Mouse (Mus musculus) neural tube, embryonic 11.5 days (tissue): ENCODE measurements around the gene Ahr. TPM values are rescaled to one million over a fixed set of nuclear protein-coding genes. Genes with fewer than 3 reads are reported as not detected.

Source experiments
- ATAC-seq: fragments of 200-750 bp; cut with Nextera tagmentation; 2 replicates; pipeline ENCODE4 v1.8.0; 2017; ENCODE audit warnings: moderate number of reproducible peaks, mild to moderate bottlenecking, moderate TSS enrichment, moderate library complexity; ENCODE audit not compliant: insufficient read depth, low FRiP score, low TSS enrichment
- DNase-seq: peaks from one replicate; pipeline ENCODE4 v3.0.0-alpha.2; 2015; ENCODE audit warnings: low spot score
- H3K27ac ChIP-seq: fragments of 300-500 bp; sonication (generic); 2 replicates; pipeline ENCODE4 v1.5.1; 2014; ENCODE audit warnings: low read depth, mild to moderate bottlenecking, low read length
- H3K27me3 ChIP-seq: fragments of 300-500 bp; sonication (generic); 2 replicates; pipeline ENCODE4 v1.6.1; 2014; ENCODE audit warnings: mild to moderate bottlenecking, low read length, mixed read lengths; ENCODE audit not compliant: control insufficient read depth, insufficient read depth
- H3K36me3 ChIP-seq: fragments of 300-500 bp; sonication (generic); 2 replicates; pipeline ENCODE4 v1.6.1; 2014; ENCODE audit warnings: mild to moderate bottlenecking, low read length, moderate library complexity, mixed read lengths; ENCODE audit not compliant: control insufficient read depth, insufficient read depth
- H3K4me1 ChIP-seq: fragments of 300-500 bp; sonication (generic); 2 replicates; pipeline ENCODE4 v1.6.1; 2014; ENCODE audit warnings: low read length, mixed read lengths; ENCODE audit not compliant: control insufficient read depth, insufficient read depth
- H3K4me2 ChIP-seq: fragments of 300-500 bp; sonication (generic); 2 replicates; pipeline ENCODE4 v1.6.1; 2014; ENCODE audit warnings: low read depth, mild to moderate bottlenecking, moderate library complexity
- H3K4me3 ChIP-seq: fragments of 300-500 bp; sonication (generic); 2 replicates; pipeline ENCODE4 v1.5.1; 2014; ENCODE audit warnings: low read depth, low read length
- H3K9ac ChIP-seq: fragments of 300-500 bp; sonication (generic); 2 replicates; pipeline ENCODE4 v1.6.1; 2014; ENCODE audit warnings: mild to moderate bottlenecking, low read length
- H3K9me3 ChIP-seq: fragments of 300-500 bp; sonication (generic); 2 replicates; pipeline ENCODE4 v1.6.1; 2016; ENCODE audit warnings: low read length; ENCODE audit not compliant: control insufficient read depth
- WGBS: fragments of 180-500 bp; shearing (Covaris S2); extraction: QIAGEN DNeasy Blood & Tissue Kit; methylation state at CpG from one replicate; pipeline ENCODE4 v1.1.7; 2014; 5-methylcytosine and 5-hydroxymethylcytosine counted together
- polyA plus RNA-seq: library from polyadenylated mRNA; unstranded; fragments of >200 nt; fragmentation: Nextera tagmentation; extraction: Ambion mirVana; gene quantifications from 2 replicates; pipeline ENCODE4 v1.2.1, GENCODE M21; 2014

Gene Ahr
- polyA plus RNA-seq, 1 experiment from 2014 or later = 4.9 TPM

GRCm38 (mm10) chr12:35550299-35550698 is 15.5 kb upstream of the Ahr start:
- no peak overlapping the region for H3K4me2 ChIP-seq
- DNase-seq = no peak
- no peaks in the 10 kb centered on the region for H3K36me3 ChIP-seq
- H3K4me3 ChIP-seq = no peak overlapping the region
- H3K27me3 ChIP-seq = no peaks in the 10 kb centered on the region
- no peaks in the 10 kb centered on the region for H3K4me1 ChIP-seq
- no peak for ATAC-seq
- H3K9ac ChIP-seq = no peak overlapping the region
- no peak overlapping the region for H3K27ac ChIP-seq
- no peaks in the 10 kb centered on the region for H3K9me3 ChIP-seq

GRCm38 (mm10) chr12:35542836-35543235 is 8.0 kb upstream of the Ahr start:
- Histone ChIP-seq H3K4me2 (no peak overlapping the region), H3K36me3 (no peaks in the 10 kb centered on the region), H3K4me1 (no peaks in the 10 kb centered on the region), H3K9me3 (no peaks in the 10 kb centered on the region), H3K27me3 (no peaks in the 10 kb centered on the region), H3K27ac (no peak overlapping the region), H3K9ac (no peak overlapping the region), H3K4me3 (no peak overlapping the region)
- WGBS = 82% methylated on average over 3 of the region's 3 CpGs
- DNase-seq = no peak
- no peak for ATAC-seq

GRCm38 (mm10) chr12:35538843-35539242 is 4.0 kb upstream of the Ahr start:
- Histone ChIP-seq H3K27ac (no peak overlapping the region), H3K36me3 (no peaks in the 10 kb centered on the region), H3K9me3 (no peaks in the 10 kb centered on the region), H3K4me2 (no peak overlapping the region), H3K4me3 (no peak overlapping the region), H3K27me3 (0 out of 2 replicates have a peak, but pooled peaks cover 4% of the 10 kb centered on the region), H3K4me1 (peaks cover 5% of the 10 kb centered on the region; the same call in 1 of the 2 replicates), H3K9ac (no peak overlapping the region)
- DNase-seq = no peak
- 56% methylated on average over 3 of the region's 3 CpGs for WGBS
- no peak for ATAC-seq

- Histone ChIP-seq H3K4me3 (peak overlapping the region; percentile 74), H3K9me3 (no peaks in the 10 kb centered on the region), H3K27me3 (0 out of 2 replicates have a peak, but pooled peaks cover 4% of the 10 kb centered on the region), H3K9ac (peak overlapping the region; percentile 47), H3K4me1 (peaks cover 6% of the 10 kb centered on the region; the same call in 1 of the 2 replicates), H3K4me2 (peak overlapping the region; percentile 100), H3K27ac (no peak overlapping the region), H3K36me3 (no peaks in the 10 kb centered on the region)
- ATAC-seq = peak; percentile 64
- peak; percentile 37 for DNase-seq
- 2% methylated on average over 47 of the region's 49 CpGs for WGBS
Observed at GRCm38 (mm10) chr12:35534114-35534753, 604 bp downstream of the Ahr start.

GRCm38 (mm10) chr12:35533748-35534113 is 1.1 kb downstream of the Ahr start:
- H3K4me3 ChIP-seq = peak overlapping the region; percentile 74
- DNase-seq (no peak), ATAC-seq (no peak)
- H3K9me3 ChIP-seq = no peaks in the 10 kb centered on the region
- H3K4me2 ChIP-seq = peak overlapping the region; percentile 100
- H3K36me3 ChIP-seq = no peaks in the 10 kb centered on the region
- H3K4me1 ChIP-seq = peaks cover 6% of the 10 kb centered on the region; the same call in 1 of the 2 replicates
- H3K27ac ChIP-seq = no peak overlapping the region
- H3K9ac ChIP-seq = no peak overlapping the region
- 0 out of 2 replicates have a peak, but pooled peaks cover 4% of the 10 kb centered on the region for H3K27me3 ChIP-seq

- H3K4me2 ChIP-seq = no peak overlapping the region
- no peaks in the 10 kb centered on the region for H3K36me3 ChIP-seq
- ATAC-seq (no peak), DNase-seq (no peak)
- H3K4me1 ChIP-seq = peaks cover 6% of the 10 kb centered on the region; the same call in 1 of the 2 replicates
- H3K9ac ChIP-seq = no peak overlapping the region
- no peaks in the 10 kb centered on the region for H3K9me3 ChIP-seq
- no peak overlapping the region for H3K27ac ChIP-seq
- WGBS = 78% methylated on average over 5 of the region's 5 CpGs
- no peak overlapping the region for H3K4me3 ChIP-seq
- H3K27me3 ChIP-seq = 0 out of 2 replicates have a peak, but pooled peaks cover 4% of the 10 kb centered on the region
Observed at GRCm38 (mm10) chr12:35533133-35533532, 1.7 kb downstream of the Ahr start.

GRCm38 (mm10) chr12:35532151-35532550 is 2.7 kb downstream of the Ahr start:
- DNase-seq (peak; percentile 66), ATAC-seq (no peak)
- H3K4me3 ChIP-seq = no peak overlapping the region
- no peaks in the 10 kb centered on the region for H3K36me3 ChIP-seq
- 22% methylated on average over 5 of the region's 5 CpGs for WGBS
- H3K9ac ChIP-seq = no peak overlapping the region
- no peak overlapping the region for H3K27ac ChIP-seq
- H3K27me3 ChIP-seq = 0 out of 2 replicates have a peak, but pooled peaks cover 4% of the 10 kb centered on the region
- no peak overlapping the region for H3K4me2 ChIP-seq
- H3K4me1 ChIP-seq = peaks cover 6% of the 10 kb centered on the region; the same call in 1 of the 2 replicates
- H3K9me3 ChIP-seq = no peaks in the 10 kb centered on the region

- H3K9ac ChIP-seq = no peak overlapping the region
- peaks cover 6% of the 10 kb centered on the region; the same call in 1 of the 2 replicates for H3K4me1 ChIP-seq
- H3K36me3 ChIP-seq = no peaks in the 10 kb centered on the region
- H3K27me3 ChIP-seq = 0 out of 2 replicates have a peak, but pooled peaks cover 4% of the 10 kb centered on the region
- H3K4me3 ChIP-seq = no peak overlapping the region
- no peak for DNase-seq
- H3K27ac ChIP-seq = no peak overlapping the region
- ATAC-seq = no peak
- H3K4me2 ChIP-seq = no peak overlapping the region
- H3K9me3 ChIP-seq = no peaks in the 10 kb centered on the region
Observed at GRCm38 (mm10) chr12:35530587-35530986, 4.3 kb downstream of the Ahr start.

- no peak overlapping the region for H3K4me2 ChIP-seq
- 72% methylated on average over 6 of the region's 6 CpGs for WGBS
- H3K9ac ChIP-seq = no peak overlapping the region
- H3K9me3 ChIP-seq = no peaks in the 10 kb centered on the region
- H3K4me1 ChIP-seq = no peaks in the 10 kb centered on the region
- DNase-seq = no peak
- H3K27me3 ChIP-seq = no peaks in the 10 kb centered on the region
- no peak overlapping the region for H3K27ac ChIP-seq
- no peaks in the 10 kb centered on the region for H3K36me3 ChIP-seq
- no peak overlapping the region for H3K4me3 ChIP-seq
- ATAC-seq = no peak
Observed at GRCm38 (mm10) chr12:35527429-35527828, 7.4 kb downstream of the Ahr start.
